ENCODE assay signal across 9 mouse cellular contexts in the genomic region with DNA sequence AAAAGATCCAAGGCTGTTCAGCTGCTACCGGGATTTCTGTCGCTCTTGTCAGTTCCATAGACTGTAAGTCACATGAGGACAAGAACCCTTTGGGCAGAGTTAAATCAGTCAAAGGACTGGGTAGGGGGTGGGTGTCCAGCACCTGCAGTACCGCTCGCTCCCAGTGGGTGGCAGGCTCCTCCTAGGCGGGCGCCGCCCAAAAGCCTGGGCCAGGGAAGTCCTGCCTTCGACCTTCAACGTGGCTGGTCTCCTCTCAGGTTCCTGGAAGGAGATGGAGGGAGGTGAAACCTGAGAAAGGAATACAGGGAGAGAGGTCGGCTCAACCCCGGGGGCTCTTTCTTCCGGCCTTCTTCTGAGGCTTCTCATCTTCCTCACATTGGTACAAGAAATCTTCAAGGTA. TPM values are rescaled to one million over a fixed set of nuclear protein-coding genes. Genes with fewer than 3 reads are reported as not detected.
DNase-seq lines count a peak whose midpoint lies in the region; ATAC-seq and TF ChIP-seq lines count a peak whose summit lies in the region.
"Had no signal": no experiment of that assay in that cellular context is flagged by ENCODE, and none has a peak within 500 bp of the region (broad histone marks: within the 10 kb centered on the region; RNA-seq: fewer than 3 reads in every experiment).

No protein-coding gene starts in this region.

- TF ChIP-seq CTCF in forebrain, postnatal 0 days (IDR thresholded peaks at IDR 0.05; ENCODE audit: low read depth): peak; percentile 85
- TF ChIP-seq CTCF in lung, postnatal 0 days (IDR thresholded peaks at IDR 0.05): peak; percentile 94

- no peak overlapping the region for H3K4me3 ChIP-seq in forebrain, postnatal 0 days (ENCODE audit: low read depth, low read length)
- H3K4me3 ChIP-seq in lung, postnatal 0 days (ENCODE audit: low read depth, low read length): no peak overlapping the region
- H3K4me3 ChIP-seq: midbrain, embryonic 12.5 days had no signal

- ATAC-seq in forebrain, postnatal 0 days: 0 out of 2 replicates have a peak, but pooled peaks have one; percentile 34
- ATAC-seq in lung, postnatal 0 days: peak; percentile 80

- H3K4me1 ChIP-seq in forebrain, postnatal 0 days (ENCODE audit: insufficient read depth): 0 out of 2 replicates have a peak, but pooled peaks cover 3% of the 10 kb centered on the region
- H3K4me1 ChIP-seq in lung, postnatal 0 days (ENCODE audit: insufficient read depth, low read depth, low read length): no peaks in the 10 kb centered on the region

- intact Hi-C loops in heart, postnatal 36 days (cut with DNase I): loop anchor here (1.0 kb wide), 1 partner anchor 82 kb away; no protein-coding TSS in a partner anchor

- peak; percentile 85 for DNase-seq in MN1 (ENCODE audit: low spot score)
- peak; percentile 83 for DNase-seq in cerebellum, adult 8-10 months
- peak; percentile 65 for DNase-seq in forebrain, postnatal 0 days
- peak; percentile 83 to 90 for DNase-seq in heart, postnatal 36 days
- DNase-seq in layer of hippocampus, postnatal 10 days (ENCODE audit: low spot score in 2 of 2): peak; percentile 88 to 89
- DNase-seq in lung, postnatal 0 days (ENCODE audit: low spot score): peak; percentile 79
- peak; percentile 68 for DNase-seq in retina, postnatal 7 days (ENCODE audit: low read depth, low spot score)
- DNase-seq in urinary bladder, adult 18-20 months (ENCODE audit: low spot score in 2 of 2): peak; percentile 53 to 83

- no peak overlapping the region for H3K27ac ChIP-seq in forebrain, postnatal 0 days (ENCODE audit: low read depth, low read length)
- H3K27ac ChIP-seq in lung, postnatal 0 days (ENCODE audit: low read length): no peak overlapping the region
- H3K27ac ChIP-seq: midbrain, embryonic 12.5 days had no signal

- H3K9me3 ChIP-seq in forebrain, postnatal 0 days (ENCODE audit: low read length): no peaks in the 10 kb centered on the region
- H3K9me3 ChIP-seq in lung, postnatal 0 days (ENCODE audit: low read length): no peaks in the 10 kb centered on the region
- H3K9me3 ChIP-seq: midbrain, embryonic 12.5 days had no signal

- no peak for TF ChIP-seq EP300 in lung, postnatal 0 days (IDR thresholded peaks at IDR 0.05)

- H3K4me2 ChIP-seq in forebrain, postnatal 0 days (ENCODE audit: low read depth): no peak overlapping the region
- H3K4me2 ChIP-seq in lung, postnatal 0 days (replicated peaks; ENCODE audit: low read depth, low read length): no peak overlapping the region
- H3K4me2 ChIP-seq: midbrain, embryonic 12.5 days had no signal

- no peaks in the 10 kb centered on the region for H3K27me3 ChIP-seq in forebrain, postnatal 0 days (ENCODE audit: insufficient read depth, low read length)
- no peaks in the 10 kb centered on the region for H3K27me3 ChIP-seq in lung, postnatal 0 days (replicated peaks; ENCODE audit: insufficient read depth, low read length)
- H3K27me3 ChIP-seq: midbrain, embryonic 12.5 days had no signal

- no peak overlapping the region for H3K9ac ChIP-seq in forebrain, postnatal 0 days
- no peak overlapping the region for H3K9ac ChIP-seq in lung, postnatal 0 days (replicated peaks; ENCODE audit: low read depth)
- H3K9ac ChIP-seq: midbrain, embryonic 12.5 days had no signal

- 5% methylated on average over 12 of the region's 12 CpGs for WGBS in forebrain, postnatal 0 days
- WGBS in lung, postnatal 0 days: 3% methylated on average over 12 of the region's 12 CpGs

- H3K36me3 ChIP-seq in forebrain, postnatal 0 days (ENCODE audit: insufficient read depth): no peaks in the 10 kb centered on the region
- no peaks in the 10 kb centered on the region for H3K36me3 ChIP-seq in lung, postnatal 0 days (ENCODE audit: insufficient read depth, low read length)
- H3K36me3 ChIP-seq: midbrain, embryonic 12.5 days had no signal

RNA-seq across cellular contexts. Expression of a gene that starts 10.1 kb away (rescaled TPM):
- 628 and 701 TPM in 2 replicates for total RNA-seq in forebrain, postnatal 0 days (2014; rRNA removed)
- polyA plus RNA-seq in forebrain, postnatal 0 days (2015; fragmentation: Nextera tagmentation; extraction: Ambion mirVana): 1,510 and 1,858 TPM in 2 replicates
- total RNA-seq in heart, postnatal 36 days (2021): 100 to 1,000 TPM; 253 to 261 TPM
- total RNA-seq in layer of hippocampus, postnatal 10 days (2021): 100 to 1,000 TPM; 732 to 825 TPM
- 819 and 1,023 TPM in 2 replicates for polyA plus RNA-seq in lung, postnatal 0 days (2015; fragmentation: Nextera tagmentation; extraction: Ambion mirVana)

RNA-seq across cellular contexts. Expression of a gene that starts 17.8 kb away (rescaled TPM):
- 17.3 and 22.8 TPM in 2 replicates for total RNA-seq in forebrain, postnatal 0 days (2014; rRNA removed)
- polyA plus RNA-seq in forebrain, postnatal 0 days (2015; fragmentation: Nextera tagmentation; extraction: Ambion mirVana): 60.5 and 68.0 TPM in 2 replicates
- total RNA-seq in heart, postnatal 36 days (2021): 10 to 100 TPM; 22.8 to 27.6 TPM
- 10 to 100 TPM; 31.0 to 35.3 TPM for total RNA-seq in layer of hippocampus, postnatal 10 days (2021)
- polyA plus RNA-seq in lung, postnatal 0 days (2015; fragmentation: Nextera tagmentation; extraction: Ambion mirVana): 51.1 and 54.9 TPM in 2 replicates

RNA-seq across cellular contexts. Expression of a gene that starts 17.9 kb away (rescaled TPM):
- 21.8 and 25.5 TPM in 2 replicates for total RNA-seq in forebrain, postnatal 0 days (2014; rRNA removed)
- 34.8 and 40.2 TPM in 2 replicates for polyA plus RNA-seq in forebrain, postnatal 0 days (2015; fragmentation: Nextera tagmentation; extraction: Ambion mirVana)
- total RNA-seq in heart, postnatal 36 days (2021): 10 to 100 TPM; 17.6 to 18.6 TPM
- total RNA-seq in layer of hippocampus, postnatal 10 days (2021): 10 to 100 TPM; 29.3 to 32.5 TPM
- 10.1 and 10.4 TPM in 2 replicates for polyA plus RNA-seq in lung, postnatal 0 days (2015; fragmentation: Nextera tagmentation; extraction: Ambion mirVana)

RNA-seq across cellular contexts. Expression of a gene that starts 31.9 kb away (rescaled TPM):
- total RNA-seq in forebrain, postnatal 0 days (2014; rRNA removed): 43.7 and 49.9 TPM in 2 replicates
- polyA plus RNA-seq in forebrain, postnatal 0 days (2015; fragmentation: Nextera tagmentation; extraction: Ambion mirVana): 112 and 117 TPM in 2 replicates
- 10 to 100 TPM; 16.0 to 18.1 TPM for total RNA-seq in heart, postnatal 36 days (2021)
- 10 to 100 TPM; 63.6 to 77.0 TPM for total RNA-seq in layer of hippocampus, postnatal 10 days (2021)
- polyA plus RNA-seq in lung, postnatal 0 days (2015; fragmentation: Nextera tagmentation; extraction: Ambion mirVana): 140 and 152 TPM in 2 replicates

RNA-seq across cellular contexts. Expression of a gene that starts 58.1 kb away (rescaled TPM):
- 259 and 351 TPM in 2 replicates for total RNA-seq in forebrain, postnatal 0 days (2014; rRNA removed)
- polyA plus RNA-seq in forebrain, postnatal 0 days (2015; fragmentation: Nextera tagmentation; extraction: Ambion mirVana): 1,192 and 1,422 TPM in 2 replicates
- 10 to 100 TPM; 71.9 to 88.5 TPM for total RNA-seq in heart, postnatal 36 days (2021)
- total RNA-seq in layer of hippocampus, postnatal 10 days (2021): 100 to 1,000 TPM; 753 to 793 TPM
- polyA plus RNA-seq in lung, postnatal 0 days (2015; fragmentation: Nextera tagmentation; extraction: Ambion mirVana): 1,317 and 1,524 TPM in 2 replicates
